Mouse (Mus musculus): ENCODE data around the gene Map1b.

DNA sequence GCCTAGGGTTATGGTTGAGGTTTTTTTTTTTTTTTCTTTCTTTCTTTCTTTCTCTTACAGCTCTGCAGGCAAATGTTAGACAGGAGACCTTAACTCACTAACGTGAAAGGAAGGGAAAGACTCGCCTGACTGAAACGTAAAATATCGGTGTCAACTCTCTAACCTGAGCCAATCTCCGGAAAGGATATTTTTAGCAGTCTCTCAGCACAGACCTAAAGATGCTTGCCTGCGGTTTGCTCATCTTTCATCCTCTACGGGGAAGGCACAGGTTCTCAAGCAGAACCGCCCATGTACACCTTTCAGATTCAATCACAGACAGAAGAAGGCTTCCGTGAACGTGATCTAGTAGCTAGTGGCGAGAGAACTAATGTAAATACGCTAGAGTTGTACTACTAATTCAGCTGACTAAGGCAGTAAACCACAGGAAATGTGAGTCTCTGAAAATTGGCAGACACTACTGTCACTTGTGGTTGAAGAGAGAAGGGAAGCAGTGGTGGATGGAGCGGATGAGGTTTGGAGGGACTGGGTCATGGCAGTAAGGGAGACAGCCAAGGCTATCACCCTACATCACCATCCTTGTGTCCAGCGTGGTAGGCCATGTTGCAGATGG lies 12.9 kb downstream of the Map1b start:
- no peak for TF ChIP-seq CTCF (IDR thresholded peaks at IDR 0.05; ENCODE audit: insufficient read depth, low read depth, low read length)
- no peak for TF ChIP-seq POLR2A (IDR thresholded peaks at IDR 0.05; ENCODE audit: insufficient read depth, low read depth, low read length)

Measured in olfactory bulb, adult 2 months (tissue).